Mouse (Mus musculus) midbrain, embryonic 12.5 days (tissue): ENCODE data around the gene Zfp697. TPM values are rescaled to one million over a fixed set of nuclear protein-coding genes. Genes with fewer than 3 reads are reported as not detected.
"Not testable (repeated sequence)": the region's sequence is repeated elsewhere in the genome, so short reads cannot be mapped to it uniquely, and the experiment has no call there.

Experiments
- ATAC-seq: fragments of 200-750 bp; cut with Nextera tagmentation; 2 replicates; pipeline ENCODE4 v1.8.0; 2017; ENCODE audit warnings: low read depth, moderate TSS enrichment, moderate library complexity; ENCODE audit not compliant: low FRiP score
- H3K27ac ChIP-seq: fragments of 300-500 bp; sonication (generic); replicated peaks from 2 replicates; pipeline ENCODE4 v1.5.1; 2016; ENCODE audit warnings: mild to moderate bottlenecking
- H3K27me3 ChIP-seq: fragments of 300-500 bp; sonication (generic); 2 replicates; pipeline ENCODE4 v1.6.1; 2016; ENCODE audit warnings: mild to moderate bottlenecking
- H3K36me3 ChIP-seq: fragments of 300-500 bp; sonication (generic); 2 replicates; pipeline ENCODE4 v1.6.1; 2016
- H3K4me1 ChIP-seq: fragments of 300-500 bp; sonication (generic); 2 replicates; pipeline ENCODE4 v1.6.1; 2016
- H3K4me2 ChIP-seq: fragments of 300-500 bp; sonication (generic); replicated peaks from 2 replicates; pipeline ENCODE4 v1.6.1; 2016; ENCODE audit warnings: mild to moderate bottlenecking, moderate library complexity
- H3K4me3 ChIP-seq: fragments of 300-500 bp; sonication (generic); 2 replicates; pipeline ENCODE4 v1.5.1; 2016; ENCODE audit warnings: mild to moderate bottlenecking
- H3K9ac ChIP-seq: fragments of 300-500 bp; sonication (generic); replicated peaks from 2 replicates; pipeline ENCODE4 v1.6.1; 2016; ENCODE audit warnings: mild to moderate bottlenecking, moderate library complexity
- H3K9me3 ChIP-seq: fragments of 300-500 bp; sonication (generic); 2 replicates; pipeline ENCODE4 v1.6.1; 2016; ENCODE audit warnings: mild to moderate bottlenecking
- WGBS: fragments of 180-500 bp; shearing (Covaris S2); methylation state at CpG from one replicate; pipeline ENCODE4 v1.1.7; 2016; 5-methylcytosine and 5-hydroxymethylcytosine counted together
- polyA plus RNA-seq: library from polyadenylated mRNA; unstranded; fragments of >200 nt; fragmentation: Nextera tagmentation; extraction: Ambion mirVana; gene quantifications from 2 replicates; pipeline ENCODE4 v1.2.1, GENCODE M21; 2016

The Zfp697 gene
- polyA plus RNA-seq, 1 experiment from 2014 or later, result 9.9 TPM

DNA sequence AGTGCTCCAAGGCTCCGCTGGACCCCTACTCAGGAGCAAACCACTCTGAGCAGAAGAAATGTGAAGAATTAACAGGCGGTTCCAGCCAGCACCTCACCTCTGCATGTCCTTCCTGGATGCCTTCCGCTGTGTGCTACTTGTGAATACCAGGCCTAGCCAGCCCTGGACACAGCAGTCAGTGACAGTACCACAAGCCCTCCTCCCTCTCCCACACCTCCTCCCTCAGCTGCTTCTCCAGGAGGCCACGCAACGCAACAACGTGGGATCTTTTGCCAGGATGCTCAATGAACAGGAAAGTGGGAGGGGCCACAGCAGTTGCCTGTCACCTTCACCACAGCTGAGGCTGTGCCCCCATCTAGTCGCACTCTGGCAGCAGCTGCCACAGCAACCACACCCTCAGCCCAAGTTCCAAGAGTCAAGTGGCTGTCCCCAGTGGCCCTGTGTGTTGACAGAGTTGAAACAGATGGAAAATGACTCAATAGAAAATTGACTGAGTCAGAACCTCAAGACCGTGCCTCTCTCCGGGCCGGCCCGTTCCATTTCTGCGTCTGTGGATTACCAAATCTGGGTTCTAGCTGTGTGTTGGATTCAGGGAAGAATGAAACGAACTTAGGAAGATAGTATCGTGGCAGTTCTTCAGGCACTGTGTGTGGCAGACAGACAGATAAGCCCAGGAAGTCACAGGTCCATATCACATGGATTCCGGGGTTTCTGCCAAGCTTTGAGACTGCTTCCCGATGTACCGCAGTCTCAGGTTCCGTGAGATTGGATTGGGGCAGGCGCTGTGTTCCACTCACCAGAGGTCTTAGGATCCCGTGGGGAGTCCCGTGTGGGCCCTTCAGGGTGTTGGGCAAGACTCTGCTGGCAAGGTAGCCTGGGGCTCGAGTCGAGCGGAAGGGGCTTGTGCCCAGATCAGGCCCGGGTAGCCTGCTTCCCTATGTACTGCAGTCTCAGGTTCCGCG is 28.6 kb downstream of the Zfp697 start:
- not testable (repeated sequence) for H3K4me1 ChIP-seq, ATAC-seq, H3K9me3 ChIP-seq, H3K4me2 ChIP-seq, H3K27me3 ChIP-seq, H3K9ac ChIP-seq, H3K36me3 ChIP-seq, H3K4me3 ChIP-seq, H3K27ac ChIP-seq
- 95% methylated on average over 16 of the region's 27 CpGs for WGBS

DNA sequence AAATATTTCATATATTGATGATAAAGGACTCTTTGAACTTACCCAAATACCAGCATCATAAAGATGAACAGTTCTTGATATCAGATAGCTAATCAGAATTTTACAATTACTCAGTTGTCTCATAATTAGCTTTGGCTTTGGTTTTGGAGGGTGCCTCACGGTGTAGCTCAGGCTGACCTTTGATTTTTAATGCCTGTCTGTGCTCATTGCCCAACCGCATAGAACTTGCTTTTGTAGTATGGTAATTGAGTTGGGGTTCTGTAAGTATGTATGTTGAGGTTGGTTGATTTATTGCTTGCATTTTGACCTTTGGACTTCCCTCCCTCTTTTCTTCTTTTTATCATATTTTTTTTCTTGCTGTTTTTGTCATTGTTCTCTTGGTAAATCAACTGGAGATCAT is 31.5 kb downstream of the Zfp697 start:
- Histone ChIP-seq H3K9me3 (no peaks in the 10 kb centered on the region), H3K36me3 (no peaks in the 10 kb centered on the region), H3K9ac (no peak overlapping the region), H3K27ac (no peak overlapping the region), H3K4me3 (no peak overlapping the region), H3K4me2 (no peak overlapping the region), H3K27me3 (no peaks in the 10 kb centered on the region), H3K4me1 (no peaks in the 10 kb centered on the region)
- 88% methylated on average over 2 of the region's 2 CpGs for WGBS
- no peak for ATAC-seq

DNA sequence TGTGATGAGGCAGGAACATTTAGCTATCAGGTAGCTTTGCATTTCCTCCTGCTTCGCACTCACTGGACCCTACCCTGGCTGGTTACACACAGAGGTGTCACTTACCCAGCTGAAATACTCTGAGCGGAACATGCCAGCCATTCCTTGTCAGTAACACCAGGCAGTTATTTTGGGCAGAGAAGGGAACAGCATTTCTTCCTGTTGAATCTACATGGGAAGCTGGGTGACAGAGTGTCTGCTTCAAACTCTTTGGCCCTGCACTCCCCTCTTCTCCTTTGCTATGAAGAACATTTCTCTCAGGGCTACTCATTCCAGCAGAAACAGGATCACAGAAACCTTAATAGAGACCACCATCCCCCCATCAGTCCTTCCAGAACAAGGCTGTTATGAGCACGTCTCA is 32.0 kb downstream of the Zfp697 start:
- Histone ChIP-seq H3K4me3 (no peak overlapping the region), H3K36me3 (no peaks in the 10 kb centered on the region), H3K9ac (no peak overlapping the region), H3K9me3 (no peaks in the 10 kb centered on the region), H3K27ac (no peak overlapping the region), H3K27me3 (no peaks in the 10 kb centered on the region), H3K4me1 (no peaks in the 10 kb centered on the region), H3K4me2 (no peak overlapping the region)
- WGBS, result 85% methylated on average over 3 of the region's 3 CpGs
- ATAC-seq, result no peak

GRCm38 (mm10) chr3:98416426-98417250 is 34.4 kb downstream of the Zfp697 start:
- Histone ChIP-seq H3K27me3 (no peaks in the 10 kb centered on the region), H3K9ac (no peak overlapping the region), H3K27ac (no peak overlapping the region), H3K36me3 (no peaks in the 10 kb centered on the region), H3K4me3 (no peak overlapping the region), H3K4me1 (0 out of 2 replicates have a peak, but pooled peaks cover 2% of the 10 kb centered on the region), H3K4me2 (no peak overlapping the region), H3K9me3 (no peaks in the 10 kb centered on the region)
- no peak for ATAC-seq
- WGBS, result 88% methylated on average over 5 of the region's 5 CpGs

GRCm38 (mm10) chr3:98417328-98417727 is 35.1 kb downstream of the Zfp697 start:
- WGBS, result 84% methylated on average over 4 of the region's 4 CpGs
- ATAC-seq, result no peak
- H3K27ac ChIP-seq, result no peak overlapping the region

DNA sequence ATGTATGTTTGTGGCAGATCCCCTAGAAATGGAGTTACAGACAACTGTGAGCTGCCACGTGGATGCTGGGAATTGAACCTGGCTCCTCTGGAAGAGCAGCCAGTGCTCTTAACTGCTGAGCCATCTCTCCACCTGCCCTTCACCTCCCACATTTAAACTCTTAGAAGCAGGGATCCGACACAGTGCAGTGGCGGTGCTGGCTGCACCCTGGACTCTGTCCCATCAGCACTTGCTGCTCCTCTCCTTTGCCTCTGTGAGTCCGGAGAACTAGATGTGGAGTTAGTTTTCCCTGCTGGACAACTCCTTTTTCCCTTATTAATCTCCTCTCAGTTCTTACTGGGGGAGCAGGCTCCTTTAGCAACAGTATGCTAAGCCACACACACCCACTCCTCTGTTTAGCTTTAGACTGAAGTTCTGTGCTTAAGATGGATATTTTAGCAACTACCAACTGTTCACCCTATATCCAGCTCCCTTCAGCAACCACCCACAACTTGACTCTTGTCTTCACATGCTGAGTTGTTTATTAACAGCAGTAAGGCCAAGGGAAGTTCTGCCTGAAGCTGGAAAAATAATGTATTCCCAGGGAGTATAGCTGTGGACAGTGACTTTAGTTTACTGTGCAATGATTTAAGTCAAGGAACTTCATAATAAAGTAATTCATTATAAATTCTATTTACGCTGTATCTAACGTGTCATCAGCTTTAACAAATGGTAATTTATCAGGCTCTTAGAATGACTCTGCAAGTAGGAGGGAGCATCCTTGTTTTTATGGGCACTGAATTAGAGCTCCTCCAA is 36.9 kb downstream of the Zfp697 start:
- Histone ChIP-seq H3K9me3 (no peaks in the 10 kb centered on the region), H3K4me1 (0 out of 2 replicates have a peak, but pooled peaks cover 2% of the 10 kb centered on the region), H3K27me3 (no peaks in the 10 kb centered on the region), H3K4me2 (no peak overlapping the region), H3K36me3 (0 out of 2 replicates have a peak, but pooled peaks cover 2% of the 10 kb centered on the region), H3K9ac (no peak overlapping the region), H3K27ac (no peak overlapping the region), H3K4me3 (no peak overlapping the region)
- WGBS, result 67% methylated on average over 6 of the region's 6 CpGs
- no peak for ATAC-seq

More at GRCm38 (mm10) chr3:98417328-98417727, 35.1 kb downstream of the Zfp697 start:
- Histone ChIP-seq H3K4me1 (0 out of 2 replicates have a peak, but pooled peaks cover 2% of the 10 kb centered on the region), H3K4me2 (no peak overlapping the region), H3K36me3 (no peaks in the 10 kb centered on the region), H3K9me3 (no peaks in the 10 kb centered on the region), H3K4me3 (no peak overlapping the region), H3K27me3 (no peaks in the 10 kb centered on the region), H3K9ac (no peak overlapping the region)

GRCm38 (mm10) chr3:98419786-98420070 is 37.5 kb downstream of the Zfp697 start:
- Histone ChIP-seq H3K27me3 (no peaks in the 10 kb centered on the region), H3K4me1 (0 out of 2 replicates have a peak, but pooled peaks cover 2% of the 10 kb centered on the region), H3K4me3 (no peak overlapping the region), H3K9ac (no peak overlapping the region), H3K9me3 (no peaks in the 10 kb centered on the region), H3K27ac (no peak overlapping the region), H3K4me2 (no peak overlapping the region), H3K36me3 (0 out of 2 replicates have a peak, but pooled peaks cover 2% of the 10 kb centered on the region)
- WGBS, result 55% methylated on average over 4 of the region's 4 CpGs
- ATAC-seq, result no peak

GRCm38 (mm10) chr3:98422926-98423325 is 40.7 kb downstream of the Zfp697 start:
- no peak for ATAC-seq
- peaks cover 28% of the 10 kb centered on the region for H3K27me3 ChIP-seq
- WGBS, result 90% methylated on average over 4 of the region's 4 CpGs
- no peak overlapping the region for H3K4me2 ChIP-seq
- H3K9ac ChIP-seq, result no peak overlapping the region
- H3K4me3 ChIP-seq, result no peak overlapping the region
- no peaks in the 10 kb centered on the region for H3K9me3 ChIP-seq
- no peak overlapping the region for H3K27ac ChIP-seq
- peaks cover 15% of the 10 kb centered on the region for H3K4me1 ChIP-seq
- H3K36me3 ChIP-seq, result 0 out of 2 replicates have a peak, but pooled peaks cover 5% of the 10 kb centered on the region

DNA sequence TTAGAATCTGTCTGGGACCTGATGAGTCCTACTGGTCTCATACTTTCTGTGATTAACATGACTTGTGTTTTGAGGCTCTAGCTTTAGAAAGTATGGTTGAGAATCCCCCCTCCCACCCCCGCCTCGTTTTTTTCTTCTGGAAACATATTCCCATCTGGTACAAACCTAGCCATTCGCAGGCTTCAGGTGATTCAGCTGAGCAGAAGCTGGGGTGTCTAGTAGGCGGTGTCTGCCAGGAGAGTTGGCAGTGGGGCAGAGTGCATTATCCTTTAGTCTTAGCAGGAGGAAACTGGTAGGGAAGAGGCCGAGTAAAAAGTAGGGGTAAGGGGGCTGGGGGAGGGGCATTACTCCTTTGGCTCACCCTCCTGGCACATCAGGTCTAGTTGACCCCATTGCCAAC is 44.5 kb downstream of the Zfp697 start:
- ATAC-seq, result no peak
- H3K36me3 ChIP-seq, result 0 out of 2 replicates have a peak, but pooled peaks cover 5% of the 10 kb centered on the region
- H3K27me3 ChIP-seq, result peaks cover 49% of the 10 kb centered on the region
- WGBS, result 31% methylated on average over 5 of the region's 5 CpGs
- H3K9ac ChIP-seq, result no peak overlapping the region
- peak overlapping the region; percentile 97 for H3K4me2 ChIP-seq
- no peaks in the 10 kb centered on the region for H3K9me3 ChIP-seq
- peaks cover 19% of the 10 kb centered on the region for H3K4me1 ChIP-seq
- no peak overlapping the region for H3K27ac ChIP-seq
- peak overlapping the region; percentile 59 for H3K4me3 ChIP-seq

DNA sequence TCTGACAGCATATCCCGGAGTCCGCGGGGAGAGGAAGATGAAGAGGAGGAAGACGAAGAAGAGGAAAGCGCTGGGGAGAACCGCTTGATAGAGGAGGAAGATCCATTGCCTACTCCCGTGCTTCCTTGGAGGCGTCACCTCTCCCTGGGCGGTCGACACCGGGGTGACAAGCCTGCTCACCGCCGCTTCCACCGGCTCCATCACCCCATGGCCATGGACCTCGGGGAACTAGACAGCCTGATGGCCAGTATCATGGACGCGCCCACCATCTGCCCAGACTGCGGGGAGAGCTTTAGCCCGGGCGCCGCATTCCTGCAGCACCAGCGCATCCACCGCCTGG is 45.0 kb downstream of the Zfp697 start:
- H3K4me3 ChIP-seq, result peak overlapping the region; percentile 59
- H3K4me2 ChIP-seq, result peak overlapping the region; percentile 97
- H3K9ac ChIP-seq, result peak overlapping the region; percentile 50
- no peak for ATAC-seq
- WGBS, result 2% methylated on average over 23 of the region's 23 CpGs
- peaks cover 49% of the 10 kb centered on the region for H3K27me3 ChIP-seq
- H3K9me3 ChIP-seq, result no peaks in the 10 kb centered on the region
- 0 out of 2 replicates have a peak, but pooled peaks cover 5% of the 10 kb centered on the region for H3K36me3 ChIP-seq
- H3K27ac ChIP-seq, result no peak overlapping the region
- H3K4me1 ChIP-seq, result peaks cover 19% of the 10 kb centered on the region

- Histone ChIP-seq H3K4me1 (peaks cover 19% of the 10 kb centered on the region), H3K4me2 (peak overlapping the region; percentile 97), H3K36me3 (0 out of 2 replicates have a peak, but pooled peaks cover 3% of the 10 kb centered on the region), H3K27me3 (peaks cover 49% of the 10 kb centered on the region), H3K27ac (0 out of 2 replicates have a peak overlapping the region, but pooled peaks have one; percentile 15), H3K4me3 (peak overlapping the region; percentile 59), H3K9me3 (no peaks in the 10 kb centered on the region), H3K9ac (peak overlapping the region; percentile 50)
- WGBS, result under 1% methylated on average over 110 of the region's 110 CpGs
- ATAC-seq, result peak; percentile 95
Observed at GRCm38 (mm10) chr3:98427600-98428448, 45.6 kb downstream of the Zfp697 start.
